ENCODE assay signal across 8 mouse cellular contexts in genomic region chr14:20694185-20694883, GRCm38 (mm10). TPM values are rescaled to one million over a fixed set of nuclear protein-coding genes. Genes with fewer than 3 reads are reported as not detected.
DNase-seq lines count a peak whose midpoint lies in the region; ATAC-seq and TF ChIP-seq lines count a peak whose summit lies in the region.

No protein-coding gene starts in this region.

- H3K27me3 ChIP-seq in heart, embryonic 11.5 days (ENCODE audit: control insufficient read depth, insufficient read depth, low read length) = no peaks in the 10 kb centered on the region
- no peaks in the 10 kb centered on the region for H3K27me3 ChIP-seq in CH12.LX (replicated peaks)
- H3K27me3 ChIP-seq in forebrain, embryonic 11.5 days (ENCODE audit: control insufficient read depth, insufficient read depth, low read length) = no peaks in the 10 kb centered on the region; the same call in 1 of the 2 replicates
- H3K27me3 ChIP-seq in limb, embryonic 12.5 days = no peaks in the 10 kb centered on the region
- H3K27me3 ChIP-seq in neural tube, embryonic 13.5 days = no peaks in the 10 kb centered on the region

- peak; percentile 36 for ATAC-seq in heart, embryonic 11.5 days (replicated peaks; ENCODE audit: insufficient number of reproducible peaks, low FRiP score, low TSS enrichment)
- ATAC-seq in forebrain, embryonic 11.5 days (replicated peaks; ENCODE audit: low FRiP score) = peak; percentile 40
- ATAC-seq in limb, embryonic 12.5 days (ENCODE audit: insufficient number of reproducible peaks, insufficient read depth, low FRiP score, low TSS enrichment, low read depth) = peak; percentile 50; the same call in 1 of the 2 replicates
- peak; percentile 30 for ATAC-seq in neural tube, embryonic 13.5 days (ENCODE audit: low read depth)
- ATAC-seq in inflammation-experienced regulatory T-cells, adult 6 months = no peak

- peaks cover 31% of the 10 kb centered on the region for H3K4me1 ChIP-seq in heart, embryonic 11.5 days (ENCODE audit: control insufficient read depth, insufficient read depth, low read length)
- H3K4me1 ChIP-seq in CH12.LX (ENCODE audit: control insufficient read depth in 1 of 2, insufficient read depth in 2 of 2) = peaks cover 18 to 51% of the 10 kb centered on the region in 2 experiments
- peaks cover 10% of the 10 kb centered on the region for H3K4me1 ChIP-seq in forebrain, embryonic 11.5 days (replicated peaks; ENCODE audit: control insufficient read depth, insufficient read depth, low read length)
- peaks cover 35% of the 10 kb centered on the region for H3K4me1 ChIP-seq in limb, embryonic 12.5 days (replicated peaks)
- H3K4me1 ChIP-seq in neural tube, embryonic 13.5 days (replicated peaks) = peaks cover 48% of the 10 kb centered on the region

- peak overlapping the region; percentile 78 for H3K4me2 ChIP-seq in heart, embryonic 11.5 days
- peak overlapping the region; percentile 44 for H3K4me2 ChIP-seq in CH12.LX (ENCODE audit: insufficient read depth, low read depth, poor library complexity, severe bottlenecking)
- peak overlapping the region; percentile 71 for H3K4me2 ChIP-seq in forebrain, embryonic 11.5 days (ENCODE audit: low read depth, low read length, severe bottlenecking)
- H3K4me2 ChIP-seq in limb, embryonic 12.5 days = peak overlapping the region; percentile 81
- H3K4me2 ChIP-seq in neural tube, embryonic 13.5 days = peak overlapping the region; percentile 84

- peak overlapping the region; percentile 75 for H3K4me3 ChIP-seq in heart, embryonic 11.5 days (ENCODE audit: low read depth, low read length)
- H3K4me3 ChIP-seq in CH12.LX (replicated peaks in 1 of 3; ENCODE audit: low read depth in 2 of 3, low read length in 2 of 3, poor library complexity in 1 of 3) = peak overlapping the region; percentile 54 to 71 (median 65)
- peak overlapping the region; percentile 82 for H3K4me3 ChIP-seq in forebrain, embryonic 11.5 days (ENCODE audit: low read depth, low read length)
- H3K4me3 ChIP-seq in limb, embryonic 12.5 days (replicated peaks) = peak overlapping the region; percentile 79
- H3K4me3 ChIP-seq in neural tube, embryonic 13.5 days = peak overlapping the region; percentile 77

- peak overlapping the region; percentile 93 for H3K27ac ChIP-seq in heart, embryonic 11.5 days (ENCODE audit: low read depth, low read length)
- peak overlapping the region; percentile 87 for H3K27ac ChIP-seq in CH12.LX (ENCODE audit: insufficient read depth, low read depth)
- H3K27ac ChIP-seq in forebrain, embryonic 11.5 days (ENCODE audit: low read depth, low read length) = peak overlapping the region; percentile 90; the same call in 1 of the 2 replicates
- peak overlapping the region; percentile 95 for H3K27ac ChIP-seq in limb, embryonic 12.5 days
- peak overlapping the region; percentile 97 for H3K27ac ChIP-seq in neural tube, embryonic 13.5 days (replicated peaks)

- intact Hi-C loops in heart, postnatal 14 days (cut with DNase I) = no loop called here

- H3K9me3 ChIP-seq in heart, embryonic 11.5 days (replicated peaks; ENCODE audit: control insufficient read depth, low read length) = no peaks in the 10 kb centered on the region
- no peaks in the 10 kb centered on the region for H3K9me3 ChIP-seq in CH12.LX (replicated peaks; ENCODE audit: low read length)
- no peaks in the 10 kb centered on the region for H3K9me3 ChIP-seq in forebrain, embryonic 11.5 days (ENCODE audit: control insufficient read depth, low read length)
- no peaks in the 10 kb centered on the region for H3K9me3 ChIP-seq in limb, embryonic 12.5 days
- H3K9me3 ChIP-seq in neural tube, embryonic 13.5 days = no peaks in the 10 kb centered on the region

- peak overlapping the region; percentile 80 for H3K9ac ChIP-seq in heart, embryonic 11.5 days (ENCODE audit: low read depth, low read length)
- H3K9ac ChIP-seq in CH12.LX (ENCODE audit: insufficient read depth, low read depth) = peak overlapping the region; percentile 79; the same call in 1 of the 2 replicates
- peak overlapping the region; percentile 86 for H3K9ac ChIP-seq in forebrain, embryonic 11.5 days (ENCODE audit: low read length)
- H3K9ac ChIP-seq in limb, embryonic 12.5 days (replicated peaks) = peak overlapping the region; percentile 87
- peak overlapping the region; percentile 87 for H3K9ac ChIP-seq in neural tube, embryonic 13.5 days

- no peak for DNase-seq in heart, postnatal 14 days
- no peak for DNase-seq in CH12.LX (ENCODE audit: extremely low read depth)
- no peak for DNase-seq in forebrain, embryonic 11.5 days (ENCODE audit: low spot score)
- DNase-seq in spleen, postnatal 4 days (ENCODE audit: low spot score in 2 of 2) = no peak

- dilution Hi-C loops in CH12.LX (cut with MboI; ENCODE audit: extremely low pct_ligation_motif_present, extremely low pct_unique_long_range_greater_than_20kb, low sequenced_read_pairs) = no loop called here

- in situ Hi-C loops in CH12.LX (cut with MboI; ENCODE audit: low pct_ligation_motif_present, low pct_unique_long_range_greater_than_20kb, low sequenced_read_pairs) = no loop called here

- TF ChIP-seq CTCF in CH12.LX (conservative IDR thresholded peaks at IDR 0.05 in 1 of 2, IDR thresholded peaks at IDR 0.05 in 1 of 2; ENCODE audit: low read depth in 2 of 2, low read length in 2 of 2) = no peak

- no peak; the same call in 1 of the 2 replicates for TF ChIP-seq POLR2A in CH12.LX (IDR thresholded peaks at IDR 0.05; ENCODE audit: low read depth, low read length)

- no peak for TF ChIP-seq RAD21 in CH12.LX (IDR thresholded peaks at IDR 0.05; ENCODE audit: low read depth, low read length)

- peaks cover 40% of the 10 kb centered on the region for H3K79me2 ChIP-seq in CH12.LX (replicated peaks; ENCODE audit: control insufficient read depth, extremely low read depth, insufficient read depth, poor library complexity, severe bottlenecking)

- peaks cover 32% of the 10 kb centered on the region for H3K36me3 ChIP-seq in heart, embryonic 11.5 days (ENCODE audit: control insufficient read depth, insufficient read depth, low read length)
- peaks cover 44 to 88% of the 10 kb centered on the region in 2 experiments for H3K36me3 ChIP-seq in CH12.LX (replicated peaks in 1 of 2; ENCODE audit: control insufficient read depth in 1 of 2, insufficient read depth in 1 of 2, low read length in 1 of 2)
- H3K36me3 ChIP-seq in forebrain, embryonic 11.5 days (ENCODE audit: control insufficient read depth, insufficient read depth, low read length) = peaks cover 6% of the 10 kb centered on the region
- H3K36me3 ChIP-seq in limb, embryonic 12.5 days = peaks cover 69% of the 10 kb centered on the region
- peaks cover 63% of the 10 kb centered on the region for H3K36me3 ChIP-seq in neural tube, embryonic 13.5 days

- 44% methylated on average over 13 of the region's 13 CpGs for WGBS in heart, embryonic 11.5 days (ENCODE audit: insufficient replicate concordance)
- 51% methylated on average over 13 of the region's 13 CpGs for WGBS in forebrain, embryonic 11.5 days
- 48% methylated on average over 13 of the region's 13 CpGs for WGBS in limb, embryonic 12.5 days
- 49% methylated on average over 13 of the region's 13 CpGs for WGBS in neural tube, embryonic 13.5 days

- no peak for TF ChIP-seq EP300 in CH12.LX (IDR thresholded peaks at IDR 0.05; ENCODE audit: low read length)

RNA-seq across cellular contexts. Expression of gene Fut11, which starts 0.4 kb away (rescaled TPM):
- polyA plus RNA-seq in heart, embryonic 11.5 days (2014; fragmentation: Nextera tagmentation; extraction: Ambion mirVana) = 13.4 and 18.8 TPM in 2 replicates
- total RNA-seq in heart, postnatal 14 days (2021) = 10 to 100 TPM in 1 of 2 experiments, 1 to 10 TPM in 1; 8.9 to 10.1 TPM
- total RNA-seq in CH12.LX (2012; rRNA removed) (2.6 and 2.9 TPM in 2 replicates), CH12.LX (2014; rRNA removed) (3.5 and 3.7 TPM in 2 replicates)
- 3.8 and 4.0 TPM in 2 replicates for polyA plus RNA-seq in CH12.LX (2012; ENCODE audit: insufficient read length, low read depth)
- 19.3 and 20.1 TPM in 2 replicates for polyA plus RNA-seq in forebrain, embryonic 11.5 days (2014; fragmentation: Nextera tagmentation; extraction: Ambion mirVana)
- 24.9 and 27.2 TPM in 2 replicates for polyA plus RNA-seq in limb, embryonic 12.5 days (2016; fragmentation: Nextera tagmentation; extraction: Ambion mirVana)
- 28.3 and 29.1 TPM in 2 replicates for polyA plus RNA-seq in neural tube, embryonic 13.5 days (2015; fragmentation: Nextera tagmentation; extraction: Ambion mirVana)
- 1 to 10 TPM; 4.9 to 6.5 (median 6.3) TPM for polyA plus RNA-seq in inflammation-experienced regulatory T-cells, adult 6 months (2017; shearing (Covaris generic))

RNA-seq across cellular contexts. Expression of gene Chchd1, which starts 8.5 kb away (rescaled TPM):
- 221 and 230 TPM in 2 replicates for polyA plus RNA-seq in heart, embryonic 11.5 days (2014; fragmentation: Nextera tagmentation; extraction: Ambion mirVana)
- 100 to 1,000 TPM in 1 of 2 experiments, 10 to 100 TPM in 1; 87.4 to 104 TPM for total RNA-seq in heart, postnatal 14 days (2021)
- total RNA-seq in CH12.LX (2012; rRNA removed) (184 and 191 TPM in 2 replicates), CH12.LX (2014; rRNA removed) (391 and 402 TPM in 2 replicates)
- 157 and 166 TPM in 2 replicates for polyA plus RNA-seq in CH12.LX (2012; ENCODE audit: insufficient read length, low read depth)
- polyA plus RNA-seq in forebrain, embryonic 11.5 days (2014; fragmentation: Nextera tagmentation; extraction: Ambion mirVana) = 236 and 256 TPM in 2 replicates
- 243 and 264 TPM in 2 replicates for polyA plus RNA-seq in limb, embryonic 12.5 days (2016; fragmentation: Nextera tagmentation; extraction: Ambion mirVana)
- 191 and 218 TPM in 2 replicates for polyA plus RNA-seq in neural tube, embryonic 13.5 days (2015; fragmentation: Nextera tagmentation; extraction: Ambion mirVana)
- polyA plus RNA-seq in inflammation-experienced regulatory T-cells, adult 6 months (2017; shearing (Covaris generic)) = 100 to 1,000 TPM; 136 to 163 (median 137) TPM

RNA-seq across cellular contexts. Expression of gene Zswim8, which starts 13.0 kb away (rescaled TPM):
- 23.4 and 24.1 TPM in 2 replicates for polyA plus RNA-seq in heart, embryonic 11.5 days (2014; fragmentation: Nextera tagmentation; extraction: Ambion mirVana)
- 10 to 100 TPM; 56.1 to 63.3 TPM for total RNA-seq in heart, postnatal 14 days (2021)
- total RNA-seq in CH12.LX (2012; rRNA removed) = 22.6 and 22.8 TPM in 2 replicates
- 8.7 and 9.5 TPM in 2 replicates for total RNA-seq in CH12.LX (2014; rRNA removed)
- 33.9 and 39.6 TPM in 2 replicates for polyA plus RNA-seq in CH12.LX (2012; ENCODE audit: insufficient read length, low read depth)
- polyA plus RNA-seq in forebrain, embryonic 11.5 days (2014; fragmentation: Nextera tagmentation; extraction: Ambion mirVana) = 31.7 and 37.3 TPM in 2 replicates
- polyA plus RNA-seq in limb, embryonic 12.5 days (2016; fragmentation: Nextera tagmentation; extraction: Ambion mirVana) = 37.5 and 43.6 TPM in 2 replicates
- 51.4 and 51.5 TPM in 2 replicates for polyA plus RNA-seq in neural tube, embryonic 13.5 days (2015; fragmentation: Nextera tagmentation; extraction: Ambion mirVana)
- 10 to 100 TPM; 16.0 to 25.9 (median 24.3) TPM for polyA plus RNA-seq in inflammation-experienced regulatory T-cells, adult 6 months (2017; shearing (Covaris generic))

RNA-seq across cellular contexts. Expression of gene Sec24c, which starts 20.2 kb away (rescaled TPM):
- polyA plus RNA-seq in heart, embryonic 11.5 days (2014; fragmentation: Nextera tagmentation; extraction: Ambion mirVana) = 78.1 and 84.6 TPM in 2 replicates
- total RNA-seq in heart, postnatal 14 days (2021) = 100 to 1,000 TPM in 1 of 2 experiments, 10 to 100 TPM in 1; 98.8 to 101 TPM
- total RNA-seq in CH12.LX (2012; rRNA removed) (95.9 and 103 TPM in 2 replicates), CH12.LX (2014; rRNA removed) (51.2 and 57.0 TPM in 2 replicates)
- polyA plus RNA-seq in CH12.LX (2012; ENCODE audit: insufficient read length, low read depth) = 107 and 122 TPM in 2 replicates
- 94.5 and 98.1 TPM in 2 replicates for polyA plus RNA-seq in forebrain, embryonic 11.5 days (2014; fragmentation: Nextera tagmentation; extraction: Ambion mirVana)
- 77.2 and 91.2 TPM in 2 replicates for polyA plus RNA-seq in limb, embryonic 12.5 days (2016; fragmentation: Nextera tagmentation; extraction: Ambion mirVana)
- polyA plus RNA-seq in neural tube, embryonic 13.5 days (2015; fragmentation: Nextera tagmentation; extraction: Ambion mirVana) = 89.6 and 94.6 TPM in 2 replicates
- polyA plus RNA-seq in inflammation-experienced regulatory T-cells, adult 6 months (2017; shearing (Covaris generic)) = 100 to 1,000 TPM in 2 of 3 experiments, 10 to 100 TPM in 1; 99.7 to 119 (median 115) TPM

RNA-seq across cellular contexts. Expression of gene Synpo2l, which starts 26.2 kb away (rescaled TPM):
- polyA plus RNA-seq in heart, embryonic 11.5 days (2014; fragmentation: Nextera tagmentation; extraction: Ambion mirVana) = 106 and 127 TPM in 2 replicates
- total RNA-seq in heart, postnatal 14 days (2021) = 100 to 1,000 TPM in 1 of 2 experiments, 10 to 100 TPM in 1; 94.3 to 117 TPM
- total RNA-seq in CH12.LX (2012; rRNA removed) (0.04 TPM in 2 replicates), CH12.LX (2014; rRNA removed) (not detected in 2 replicates)
- 0.13 and 0.26 TPM in 2 replicates for polyA plus RNA-seq in CH12.LX (2012; ENCODE audit: insufficient read length, low read depth)
- polyA plus RNA-seq in forebrain, embryonic 11.5 days (2014; fragmentation: Nextera tagmentation; extraction: Ambion mirVana) = 0.13 and 0.35 TPM in 2 replicates
- polyA plus RNA-seq in limb, embryonic 12.5 days (2016; fragmentation: Nextera tagmentation; extraction: Ambion mirVana) = 11.7 and 14.2 TPM in 2 replicates
- polyA plus RNA-seq in neural tube, embryonic 13.5 days (2015; fragmentation: Nextera tagmentation; extraction: Ambion mirVana) = 1.1 and 2.8 TPM in 2 replicates
- polyA plus RNA-seq in inflammation-experienced regulatory T-cells, adult 6 months (2017; shearing (Covaris generic)) = not detected
